Mouse (Mus musculus) CH12.LX (cell line): ENCODE data around the gene Fbxo47. TPM values are rescaled to one million over a fixed set of nuclear protein-coding genes. Genes with fewer than 3 reads are reported as not detected.

ENCODE experiments used
- DNase-seq: peaks from one replicate; pipeline ENCODE4 v3.0.0-alpha.2; 2013; ENCODE audit errors: extremely low read depth
- H3K27ac ChIP-seq: 2 replicates; pipeline ENCODE4 v1.5.1; 2012; ENCODE audit warnings: low read depth, mild to moderate bottlenecking, control low read depth, moderate library complexity; ENCODE audit not compliant: insufficient read depth
- H3K27me3 ChIP-seq: replicated peaks from 2 replicates; pipeline ENCODE3; 2012; ENCODE audit warnings: inconsistent platforms
- H3K36me3 ChIP-seq, 2 experiments: replicated peaks in 1 of 2; 2 replicates each; pipeline versions ENCODE3 to v1.6.1; 2012; ENCODE audit warnings: inconsistent platforms in 1 of 2, low read length in 1 of 2, mild to moderate bottlenecking in 1 of 2, mixed read lengths in 1 of 2, moderate library complexity in 1 of 2; ENCODE audit not compliant: control insufficient read depth in 1 of 2, insufficient read depth in 1 of 2
- H3K4me1 ChIP-seq, 2 experiments: 2 replicates each; pipeline ENCODE4 v1.6.1; 2012; ENCODE audit warnings: inconsistent platforms in 1 of 2, moderate library complexity in 1 of 2; ENCODE audit not compliant: insufficient read depth in 2 of 2, control insufficient read depth in 1 of 2
- H3K4me2 ChIP-seq: 2 replicates; pipeline ENCODE4 v1.6.1; 2012; ENCODE audit warnings: low read depth, mild to moderate bottlenecking, control low read depth; ENCODE audit not compliant: poor library complexity, insufficient read depth, severe bottlenecking
- H3K4me3 ChIP-seq, 3 experiments: fragments of 150-350 bp in 1 of 3; sonication (generic) in 1 of 3; replicated peaks in 1 of 3; 2 replicates each; pipeline versions ENCODE3 to v1.5.1; 2011 to 2012; ENCODE audit warnings: low read depth in 2 of 3, low read length in 2 of 3, mild to moderate bottlenecking in 2 of 3, moderate library complexity in 2 of 3, control low read depth in 1 of 3, improper control_type of control experiment in 1 of 3, inconsistent platforms in 1 of 3, mixed read lengths in 1 of 3; ENCODE audit not compliant: poor library complexity in 1 of 3
- H3K79me2 ChIP-seq: replicated peaks from 2 replicates; pipeline ENCODE4 v1.6.1; 2012; ENCODE audit warnings: mild to moderate bottlenecking, moderate library complexity; ENCODE audit not compliant: control insufficient read depth, poor library complexity, insufficient read depth, severe bottlenecking; ENCODE audit errors: extremely low read depth
- H3K9ac ChIP-seq: 2 replicates; pipeline ENCODE4 v1.6.1; 2012; ENCODE audit warnings: low read depth, mild to moderate bottlenecking, control low read depth, moderate library complexity; ENCODE audit not compliant: insufficient read depth
- H3K9me3 ChIP-seq: replicated peaks from 2 replicates; pipeline ENCODE3; 2012; ENCODE audit warnings: low read length, inconsistent platforms, mixed read lengths
- BHLHE40 ChIP-seq: IDR thresholded peaks from 2 replicates; pipeline ENCODE4 v1.6.1; 2011; ENCODE audit warnings: mild to moderate bottlenecking, low read depth, low read length, improper control_type of control experiment
- CHD2 ChIP-seq: IDR thresholded peaks from 2 replicates; pipeline ENCODE4 v1.6.1; 2011; ENCODE audit warnings: low read length, improper control_type of control experiment
- EP300 ChIP-seq: IDR thresholded peaks from 2 replicates; pipeline ENCODE4 v1.6.1; 2011; ENCODE audit warnings: low read length, improper control_type of control experiment
- ETS1 ChIP-seq: conservative IDR thresholded peaks from 2 replicates; pipeline ENCODE4 v1.6.1; 2012; ENCODE audit warnings: low read depth, mild to moderate bottlenecking, inconsistent platforms, low read length, improper control_type of control experiment, moderate library complexity
- HCFC1 ChIP-seq: IDR thresholded peaks from 2 replicates; pipeline ENCODE4 v1.6.1; 2012; ENCODE audit warnings: low read depth, mild to moderate bottlenecking, inconsistent platforms, low read length, improper control_type of control experiment
- JUN ChIP-seq: IDR thresholded peaks from 2 replicates; pipeline ENCODE4 v1.6.1; 2011; ENCODE audit warnings: low read depth, mild to moderate bottlenecking, low read length, improper control_type of control experiment, moderate library complexity; ENCODE audit not compliant: insufficient read depth
- KAT2A ChIP-seq: IDR thresholded peaks from 2 replicates; pipeline ENCODE4 v1.6.1; 2012; ENCODE audit warnings: low read length, improper control_type of control experiment, inconsistent platforms; ENCODE audit not compliant: insufficient replicate concordance
- MAFK ChIP-seq: IDR thresholded peaks from 2 replicates; pipeline ENCODE4 v1.6.1; 2011; ENCODE audit warnings: low read length, improper control_type of control experiment; ENCODE audit not compliant: insufficient replicate concordance
- MXI1 ChIP-seq: IDR thresholded peaks from 2 replicates; pipeline ENCODE4 v1.6.1; 2011; ENCODE audit warnings: mild to moderate bottlenecking, low read depth, low read length, improper control_type of control experiment
- NRF1 ChIP-seq: IDR thresholded peaks from 2 replicates; pipeline ENCODE4 v1.6.1; 2014; ENCODE audit warnings: low read depth, mild to moderate bottlenecking, inconsistent platforms, low read length, improper control_type of control experiment, moderate library complexity
- PAX5 ChIP-seq: IDR thresholded peaks from 2 replicates; pipeline ENCODE4 v1.6.1; 2012; ENCODE audit warnings: low read length, inconsistent platforms, mixed read lengths
- POLR2A ChIP-seq: IDR thresholded peaks from 2 replicates; pipeline ENCODE4 v1.6.1; 2011; ENCODE audit warnings: low read depth, mild to moderate bottlenecking, improper control_type of control experiment, low read length
- SIN3A ChIP-seq: IDR thresholded peaks from 2 replicates; pipeline ENCODE4 v1.6.1; 2012; ENCODE audit warnings: low read length, improper control_type of control experiment, inconsistent platforms
- SMC3 ChIP-seq: IDR thresholded peaks from 2 replicates; pipeline ENCODE4 v1.6.1; 2011; ENCODE audit warnings: low read depth, low read length, improper control_type of control experiment
- TCF12 ChIP-seq: IDR thresholded peaks from 2 replicates; pipeline ENCODE4 v1.6.1; 2014; ENCODE audit warnings: low read depth, mild to moderate bottlenecking, inconsistent platforms, low read length, improper control_type of control experiment
- UBTF ChIP-seq: IDR thresholded peaks from 2 replicates; pipeline ENCODE4 v1.6.1; 2012; ENCODE audit warnings: low read depth, mild to moderate bottlenecking, inconsistent platforms, low read length, improper control_type of control experiment, moderate library complexity
- USF2 ChIP-seq: conservative IDR thresholded peaks from 2 replicates; pipeline ENCODE4 v1.6.1; 2011; ENCODE audit warnings: low read depth, low read length, improper control_type of control experiment
- ZC3H11A ChIP-seq: IDR thresholded peaks from 2 replicates; pipeline ENCODE4 v1.6.1; 2012; ENCODE audit warnings: low read depth, mild to moderate bottlenecking, inconsistent platforms, low read length, improper control_type of control experiment
- ZKSCAN1 ChIP-seq: IDR thresholded peaks from 2 replicates; pipeline ENCODE4 v1.6.1; 2012; ENCODE audit warnings: low read depth, inconsistent platforms, low read length, improper control_type of control experiment, borderline replicate concordance
- ZNF384 ChIP-seq: IDR thresholded peaks from 2 replicates; pipeline ENCODE4 v1.6.1; 2012; ENCODE audit warnings: low read depth, low read length, improper control_type of control experiment, inconsistent platforms
- dilution Hi-C: fragments of 300-500 bp; cut with MboI; formaldehyde crosslinking; loops from 2 replicates; pipeline ENCODE4 v1.14.3; 2020; ENCODE audit warnings: low sequenced_read_pairs; ENCODE audit not compliant: extremely low pct_unique_long_range_greater_than_20kb, extremely low pct_ligation_motif_present
- in situ Hi-C: fragments of 300-500 bp; cut with MboI; formaldehyde crosslinking; loops from 3 replicates; pipeline ENCODE4 v1.14.3; 2019; ENCODE audit warnings: low sequenced_read_pairs, low pct_ligation_motif_present, low pct_unique_long_range_greater_than_20kb, mixed read lengths
- polyA plus RNA-seq: library from polyadenylated mRNA; unstranded; fragments of >175 nt; gene quantifications from 2 replicates; pipeline ENCODE4 v1.2.1, GENCODE M21; 2012; ENCODE audit warnings: low read depth; ENCODE audit not compliant: insufficient read length
- total RNA-seq, 2 experiments: library from RNA; depleted of rRNA; stranded (reverse); fragments of 300-350 nt in 1 of 2; fragments of >200 nt in 1 of 2; gene quantifications; 2 replicates each; pipeline ENCODE4 v1.2.3; 2012 to 2014

The Fbxo47 gene
- total and polyA plus RNA-seq, 3 experiments = 1.1 to 3.0 (median 2.0) TPM

- no peak overlapping the region for H3K27ac ChIP-seq
- in situ Hi-C loops = no loop called here
- dilution Hi-C loops = no loop called here
- TF ChIP-seq TCF12 (peak; percentile 46; the same call in 1 of the 2 replicates), MXI1 (0 out of 2 replicates have a peak, but pooled peaks have one; percentile 22), ETS1 (peak; percentile 41), SMC3 (no peak), JUN (no peak), BHLHE40 (peak; percentile 24; the same call in 1 of the 2 replicates)
- no peak overlapping the region for H3K9ac ChIP-seq
- H3K9me3 ChIP-seq = no peaks in the 10 kb centered on the region
- no peak for DNase-seq
- no peaks in the 10 kb centered on the region for H3K27me3 ChIP-seq
- no peak overlapping the region for H3K4me2 ChIP-seq
- peaks cover 5 to 66% of the 10 kb centered on the region in 2 experiments for H3K36me3 ChIP-seq
- H3K4me3 ChIP-seq = no peak overlapping the region
- H3K4me1 ChIP-seq = peaks cover 28 to 86% of the 10 kb centered on the region in 2 experiments
- no peaks in the 10 kb centered on the region for H3K79me2 ChIP-seq
These were observed 75.2 kb downstream of the Fbxo47 start for GRCm38 (mm10) chr11:97808621-97809234.

- no peak overlapping the region for H3K27ac ChIP-seq
- in situ Hi-C loops (no loop called here), dilution Hi-C loops (no loop called here)
- H3K4me3 ChIP-seq = no peak overlapping the region
- no peak for DNase-seq
- peaks cover 5 to 61% of the 10 kb centered on the region in 2 experiments for H3K36me3 ChIP-seq
- no peak overlapping the region for H3K9ac ChIP-seq
- H3K27me3 ChIP-seq = no peaks in the 10 kb centered on the region
- no peaks in the 10 kb centered on the region for H3K79me2 ChIP-seq
- H3K9me3 ChIP-seq = no peaks in the 10 kb centered on the region
- H3K4me1 ChIP-seq = peaks cover 28 to 80% of the 10 kb centered on the region in 2 experiments
- no peak overlapping the region for H3K4me2 ChIP-seq
- TF ChIP-seq ZNF384 = peak; percentile 23; the same call in 1 of the 2 replicates
- TF ChIP-seq NRF1 = no peak
- TF ChIP-seq, all 38 proteins: peak for 1
These were observed 75.9 kb downstream of the Fbxo47 start for GRCm38 (mm10) chr11:97808093-97808492.

GRCm38 (mm10) chr11:97807626-97808025 lies 76.3 kb downstream of the Fbxo47 start:
- no peaks in the 10 kb centered on the region for H3K79me2 ChIP-seq
- H3K4me1 ChIP-seq = peaks cover 28 to 76% of the 10 kb centered on the region in 2 experiments
- no peak overlapping the region for H3K4me2 ChIP-seq
- in situ Hi-C loops (no loop called here), dilution Hi-C loops (no loop called here)
- no peak overlapping the region for H3K4me3 ChIP-seq
- no peaks in the 10 kb centered on the region for H3K27me3 ChIP-seq
- H3K27ac ChIP-seq = no peak overlapping the region
- H3K9ac ChIP-seq = no peak overlapping the region
- peaks cover 5 to 57% of the 10 kb centered on the region in 2 experiments for H3K36me3 ChIP-seq
- no peaks in the 10 kb centered on the region for H3K9me3 ChIP-seq
- TF ChIP-seq POLR2A = no peak
- TF ChIP-seq ZKSCAN1 = no peak
- TF ChIP-seq CHD2 = no peak
- no peak for TF ChIP-seq TCF12
- no peak for TF ChIP-seq ETS1
- TF ChIP-seq SIN3A = no peak
- TF ChIP-seq KAT2A = no peak
- no peak for TF ChIP-seq USF2
- no peak for TF ChIP-seq PAX5
- TF ChIP-seq ZC3H11A = no peak
- TF ChIP-seq JUN = no peak
- no peak for TF ChIP-seq EP300
- no peak for TF ChIP-seq UBTF
- TF ChIP-seq HCFC1 = no peak
- no peak for TF ChIP-seq NRF1
- no peak for TF ChIP-seq MAFK
- TF ChIP-seq MXI1 = no peak
- DNase-seq = no peak
